Mouse (Mus musculus): ENCODE data around the gene Defb35.
"Not testable (repeated sequence)": the region's sequence is repeated elsewhere in the genome, so short reads cannot be mapped to it uniquely, and the experiment has no call there.

DNA sequence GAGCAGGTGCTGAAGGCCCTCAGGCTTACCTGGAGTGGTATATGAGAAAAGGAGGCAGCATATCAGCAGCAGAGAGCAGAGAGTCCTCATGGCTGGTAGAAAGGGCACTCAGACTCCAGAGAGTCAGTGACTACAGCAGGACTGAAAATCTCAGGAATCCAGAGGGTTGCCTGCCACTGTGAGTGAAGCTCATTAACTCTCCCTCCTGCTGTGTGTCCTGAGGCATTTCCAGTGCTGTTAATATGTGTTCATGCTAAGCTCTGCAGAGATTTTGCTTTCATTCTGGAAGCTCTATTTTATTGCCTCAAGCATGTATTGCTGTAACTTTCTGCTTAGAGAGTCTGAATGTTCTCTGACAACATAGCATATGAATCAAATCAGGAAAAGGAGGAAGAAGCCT lies 31.9 kb upstream of the Defb35 start, which contains the start of gene Defb11:
- TF ChIP-seq POLR2A (IDR thresholded peaks at IDR 0.05; ENCODE audit: borderline replicate concordance, low read depth, low read length); CTCF (IDR thresholded peaks at IDR 0.05; ENCODE audit: low read depth, low read length): not testable (repeated sequence)

Measured in bone marrow macrophage, adult 2 months (primary cell).